Mouse (Mus musculus) MEL (cell line): ENCODE measurements around the gene Lyrm1. TPM values are rescaled to one million over a fixed set of nuclear protein-coding genes. Genes with fewer than 3 reads are reported as not detected.

ENCODE experiments used
- DNase-seq: peaks from one replicate; pipeline ENCODE4 v3.0.0; 2011; ENCODE audit warnings: low read depth, low spot score
- H3K27ac ChIP-seq: 2 replicates; pipeline ENCODE4 v1.5.1; 2012; ENCODE audit warnings: low read depth, mild to moderate bottlenecking, control low read depth, low read length, moderate library complexity; ENCODE audit not compliant: control insufficient read depth
- H3K27me3 ChIP-seq, 2 experiments: fragments of 150-350 bp in 1 of 2; sonication (generic) in 1 of 2; 2 replicates each; pipeline ENCODE4 v1.6.1; 2012; ENCODE audit warnings: low read length in 2 of 2, mild to moderate bottlenecking in 2 of 2, improper control_type of control experiment in 1 of 2, moderate library complexity in 1 of 2; ENCODE audit not compliant: insufficient read depth in 2 of 2, control insufficient read depth in 1 of 2
- H3K36me3 ChIP-seq, 2 experiments: 2 replicates each; pipeline ENCODE4 v1.6.1; 2012 to 2014; ENCODE audit warnings: low read length in 2 of 2, improper control_type of control experiment in 1 of 2, inconsistent platforms in 1 of 2, mild to moderate bottlenecking in 1 of 2; ENCODE audit not compliant: insufficient read depth in 2 of 2, control insufficient read depth in 1 of 2
- H3K4me1 ChIP-seq, 2 experiments: fragments of 150-350 bp in 1 of 2; sonication (generic) in 1 of 2; 2 replicates each; pipeline ENCODE4 v1.6.1; 2012; ENCODE audit warnings: low read length in 2 of 2, improper control_type of control experiment in 1 of 2, mild to moderate bottlenecking in 1 of 2; ENCODE audit not compliant: insufficient read depth in 2 of 2, control insufficient read depth in 1 of 2
- H3K4me3 ChIP-seq, 2 experiments: fragments of 150-350 bp in 1 of 2; sonication (generic) in 1 of 2; 2 replicates each; pipeline ENCODE4 v1.5.1; 2012; ENCODE audit warnings: low read depth in 2 of 2, low read length in 2 of 2, mild to moderate bottlenecking in 2 of 2, moderate library complexity in 2 of 2, control low read depth in 1 of 2, improper control_type of control experiment in 1 of 2; ENCODE audit not compliant: control insufficient read depth in 1 of 2, insufficient read depth in 1 of 2
- H3K79me2 ChIP-seq: 2 replicates; pipeline ENCODE4 v1.6.1; 2012; ENCODE audit warnings: mild to moderate bottlenecking, low read length, moderate library complexity; ENCODE audit not compliant: control insufficient read depth, poor library complexity, insufficient read depth
- H3K9ac ChIP-seq: 2 replicates; pipeline ENCODE4 v1.6.1; 2012; ENCODE audit warnings: low read depth, mild to moderate bottlenecking, control low read depth, low read length, moderate library complexity; ENCODE audit not compliant: control insufficient read depth, poor library complexity, severe bottlenecking
- H3K9me3 ChIP-seq: fragments of 150-350 bp; sonication (generic); replicated peaks from 2 replicates; pipeline ENCODE4 v1.6.1; 2012; ENCODE audit warnings: mild to moderate bottlenecking, low read length, improper control_type of control experiment, moderate library complexity; ENCODE audit not compliant: insufficient read depth
- BHLHE40 ChIP-seq: IDR thresholded peaks from 2 replicates; pipeline ENCODE4 v1.6.1; 2012; ENCODE audit warnings: low read depth, mild to moderate bottlenecking, inconsistent platforms, low read length, improper control_type of control experiment, borderline replicate concordance
- CHD1 ChIP-seq: IDR thresholded peaks from 2 replicates; pipeline ENCODE4 v1.6.1; 2012; ENCODE audit warnings: low read depth, mild to moderate bottlenecking, inconsistent platforms, low read length, improper control_type of control experiment
- CHD2 ChIP-seq: IDR thresholded peaks from 2 replicates; pipeline ENCODE4 v1.6.1; 2011; ENCODE audit warnings: low read length, improper control_type of control experiment
- CTCF ChIP-seq, 3 experiments: IDR thresholded peaks in 2 of 3; conservative IDR thresholded peaks in 1 of 3; 2 replicates each; pipeline ENCODE4 v1.5.1; 2011 to 2012; ENCODE audit warnings: low read length in 3 of 3, low read depth in 2 of 3, mild to moderate bottlenecking in 2 of 3, improper control_type of control experiment in 1 of 3, inconsistent platforms in 1 of 3, mixed read lengths in 1 of 3, moderate library complexity in 1 of 3; ENCODE audit not compliant: control insufficient read depth in 1 of 3, insufficient read depth in 1 of 3, poor library complexity in 1 of 3, severe bottlenecking in 1 of 3
- ELF1 ChIP-seq: IDR thresholded peaks from 2 replicates; pipeline ENCODE4 v1.6.1; 2014; ENCODE audit warnings: low read depth, mild to moderate bottlenecking, inconsistent platforms, low read length, improper control_type of control experiment, moderate library complexity
- EP300 ChIP-seq, 2 experiments: IDR thresholded peaks; 2 replicates each; pipeline ENCODE4 v1.6.1; 2011; ENCODE audit warnings: improper control_type of control experiment in 2 of 2, low read length in 2 of 2, low read depth in 1 of 2, mild to moderate bottlenecking in 1 of 2
- ETS1 ChIP-seq: IDR thresholded peaks from 2 replicates; pipeline ENCODE4 v1.6.1; 2012; ENCODE audit warnings: low read depth, mild to moderate bottlenecking, inconsistent platforms, low read length, improper control_type of control experiment, moderate library complexity
- JUND ChIP-seq: IDR thresholded peaks from 2 replicates; pipeline ENCODE4 v1.6.1; 2011; ENCODE audit warnings: low read depth, mild to moderate bottlenecking, improper control_type of control experiment, low read length
- MEF2A ChIP-seq: IDR thresholded peaks from 2 replicates; pipeline ENCODE4 v1.6.1; 2014; ENCODE audit warnings: low read depth, mild to moderate bottlenecking, inconsistent platforms, low read length, improper control_type of control experiment; ENCODE audit not compliant: poor library complexity, insufficient replicate concordance, severe bottlenecking; ENCODE audit errors: extremely low read depth
- MXI1 ChIP-seq: IDR thresholded peaks from 2 replicates; pipeline ENCODE4 v1.6.1; 2011; ENCODE audit warnings: mild to moderate bottlenecking, low read depth, low read length, improper control_type of control experiment
- MYC ChIP-seq: IDR thresholded peaks from 2 replicates; pipeline ENCODE4 v1.6.1; 2011; ENCODE audit warnings: low read depth, mild to moderate bottlenecking, low read length, improper control_type of control experiment, moderate library complexity
- NELFE ChIP-seq: IDR thresholded peaks from 2 replicates; pipeline ENCODE4 v1.6.1; 2011; ENCODE audit warnings: low read depth, low read length, improper control_type of control experiment
- NRF1 ChIP-seq: IDR thresholded peaks from 2 replicates; pipeline ENCODE4 v1.6.1; 2014; ENCODE audit warnings: low read depth, mild to moderate bottlenecking, inconsistent platforms, low read length, improper control_type of control experiment, moderate library complexity; ENCODE audit not compliant: poor library complexity, insufficient read depth, severe bottlenecking
- POLR2AphosphoS2 ChIP-seq: IDR thresholded peaks from 2 replicates; pipeline ENCODE4 v1.6.1; 2011; ENCODE audit warnings: low read length, improper control_type of control experiment
- POLR2AphosphoS5 ChIP-seq: IDR thresholded peaks from 2 replicates; pipeline ENCODE4 v1.6.1; 2012; ENCODE audit warnings: low read depth, borderline replicate concordance, mild to moderate bottlenecking, inconsistent platforms, low read length, moderate library complexity, mixed read lengths
- RAD21 ChIP-seq: IDR thresholded peaks from 2 replicates; pipeline ENCODE4 v1.6.1; 2011; ENCODE audit warnings: mild to moderate bottlenecking, low read depth, low read length, improper control_type of control experiment
- RCOR1 ChIP-seq: IDR thresholded peaks from 2 replicates; pipeline ENCODE4 v1.6.1; 2012; ENCODE audit warnings: low read depth, mild to moderate bottlenecking, inconsistent platforms, low read length, improper control_type of control experiment
- SMC3 ChIP-seq: IDR thresholded peaks from 2 replicates; pipeline ENCODE4 v1.6.1; 2011; ENCODE audit warnings: low read depth, low read length, improper control_type of control experiment
- TBP ChIP-seq: IDR thresholded peaks from 2 replicates; pipeline ENCODE4 v1.8.0; 2011; ENCODE audit warnings: low read depth, low read length, improper control_type of control experiment
- UBTF ChIP-seq: IDR thresholded peaks from 2 replicates; pipeline ENCODE4 v1.6.1; 2012; ENCODE audit warnings: low read depth, mild to moderate bottlenecking, inconsistent platforms, low read length, improper control_type of control experiment, moderate library complexity, borderline replicate concordance; ENCODE audit not compliant: insufficient read depth
- USF1 ChIP-seq: IDR thresholded peaks from 2 replicates; pipeline ENCODE4 v1.6.1; 2014; ENCODE audit warnings: low read depth, mild to moderate bottlenecking, inconsistent platforms, low read length, improper control_type of control experiment, moderate library complexity
- USF2 ChIP-seq, 2 experiments: IDR thresholded peaks; 2 replicates each; pipeline ENCODE4 v1.6.1; 2011 to 2012; ENCODE audit warnings: improper control_type of control experiment in 2 of 2, low read length in 2 of 2, borderline replicate concordance in 1 of 2, inconsistent platforms in 1 of 2, low read depth in 1 of 2, mild to moderate bottlenecking in 1 of 2; ENCODE audit not compliant: insufficient read depth in 1 of 2
- ZC3H11A ChIP-seq: IDR thresholded peaks from 2 replicates; pipeline ENCODE4 v1.6.1; 2012; ENCODE audit warnings: low read depth, mild to moderate bottlenecking, inconsistent platforms, low read length, improper control_type of control experiment
- ZKSCAN1 ChIP-seq: IDR thresholded peaks from 2 replicates; pipeline ENCODE4 v1.6.1; 2012; ENCODE audit warnings: low read depth, mild to moderate bottlenecking, inconsistent platforms, low read length, improper control_type of control experiment, moderate library complexity
- ZMIZ1 ChIP-seq: IDR thresholded peaks from 2 replicates; pipeline ENCODE4 v1.6.1; 2012; ENCODE audit warnings: low read depth, mild to moderate bottlenecking, inconsistent platforms, low read length, improper control_type of control experiment, moderate library complexity
- polyA plus RNA-seq, 2 experiments: library from polyadenylated mRNA; stranded (reverse) in 1 of 2; unstranded in 1 of 2; fragments of >175 nt in 1 of 2; fragments of >200 nt in 1 of 2; gene quantifications; 2 replicates each; pipeline versions ENCODE4 v1.2.1 to v1.2.4; 2012; ENCODE audit warnings: low replicate concordance in 2 of 2, low read depth in 1 of 2; ENCODE audit not compliant: insufficient read length in 2 of 2, insufficient read depth in 1 of 2, missing spikeins in 1 of 2
- total RNA-seq: library from RNA; depleted of rRNA; stranded (reverse); fragments of 300-350 nt; gene quantifications from 2 replicates; pipeline ENCODE4 v1.2.3, GENCODE M21; 2012

Lyrm1 gene
- total and polyA plus RNA-seq, 3 experiments = 4.0 to 4.4 TPM; not detected in 1

DNA sequence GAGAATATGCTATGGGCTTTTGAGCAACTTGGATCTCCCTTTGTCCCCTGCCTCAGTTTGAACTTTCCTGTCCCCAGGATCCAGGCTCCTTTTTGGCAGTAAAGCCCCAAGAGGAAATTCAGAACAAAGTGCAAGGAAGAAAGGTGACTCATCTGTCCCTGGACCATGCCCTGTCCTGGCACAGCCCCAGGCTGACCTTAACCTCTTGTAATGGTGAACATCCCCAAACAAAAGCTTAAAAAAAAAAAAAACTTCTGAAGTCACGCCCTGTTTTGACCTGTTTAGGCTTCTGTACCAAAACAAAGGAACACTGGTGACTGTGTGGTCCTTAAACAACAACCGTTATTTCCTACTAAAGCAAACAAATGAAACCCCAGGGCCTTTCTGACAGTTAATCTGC is 45.9 kb downstream of the Lyrm1 start:
- Histone ChIP-seq H3K4me3 (no peak overlapping the region), H3K9ac (no peak overlapping the region), H3K27ac (no peak overlapping the region), H3K9me3 (no peaks in the 10 kb centered on the region), H3K27me3 (peaks cover 0 to 3% of the 10 kb centered on the region in 2 experiments; a peak in 1 of 4 replicates), H3K79me2 (no peaks in the 10 kb centered on the region), H3K36me3 (no peaks in the 10 kb centered on the region), H3K4me1 (no peaks in the 10 kb centered on the region)
- TF ChIP-seq ZC3H11A (no peak), POLR2AphosphoS5 (no peak), RCOR1 (no peak), JUND (no peak), SMC3 (no peak), ZKSCAN1 (no peak), BHLHE40 (no peak), USF1 (no peak), ETS1 (no peak), UBTF (no peak), USF2 (IDR thresholded peaks at IDR 0.05; ENCODE audit: borderline replicate concordance in 1 of 2, insufficient read depth in 1 of 2, low read depth in 1 of 2, low read length in 2 of 2) (no peak), CHD2 (no peak), POLR2AphosphoS2 (no peak), NELFE (no peak), RAD21 (no peak), CTCF (IDR thresholded peaks at IDR 0.05 in 2 of 3, conservative IDR thresholded peaks at IDR 0.05 in 1 of 3; ENCODE audit: control insufficient read depth in 1 of 3, insufficient read depth in 1 of 3, low read depth in 2 of 3, low read length in 3 of 3, poor library complexity in 1 of 3, severe bottlenecking in 1 of 3) (no peak), TBP (no peak), MXI1 (no peak)
- no peak for DNase-seq

GRCm38 (mm10) chr7:119954047-119954446 is 58.4 kb downstream of the Lyrm1 start:
- TF ChIP-seq ETS1 (no peak), TBP (no peak), MYC (no peak), RCOR1 (no peak), BHLHE40 (no peak), EP300 (IDR thresholded peaks at IDR 0.05; ENCODE audit: low read depth in 1 of 2, low read length in 2 of 2) (no peak), NRF1 (no peak), MEF2A (no peak), POLR2AphosphoS5 (no peak), CHD1 (no peak), ZC3H11A (no peak), USF2 (IDR thresholded peaks at IDR 0.05; ENCODE audit: borderline replicate concordance in 1 of 2, insufficient read depth in 1 of 2, low read depth in 1 of 2, low read length in 2 of 2) (no peak), POLR2AphosphoS2 (no peak), UBTF (no peak), ZMIZ1 (no peak), RAD21 (no peak), ELF1 (no peak)
- TF ChIP-seq, all 39 proteins: peak for 0
- Histone ChIP-seq H3K4me1 (no peaks in the 10 kb centered on the region), H3K27me3 (no peaks in the 10 kb centered on the region), H3K9ac (no peak overlapping the region), H3K9me3 (no peaks in the 10 kb centered on the region), H3K36me3 (no peaks in the 10 kb centered on the region), H3K27ac (no peak overlapping the region), H3K79me2 (no peaks in the 10 kb centered on the region), H3K4me3 (no peak overlapping the region)
- no peak for DNase-seq
